Mouse (Mus musculus) brain, embryonic 14.5 days (tissue): Measurements from ENCODE around the gene Lrrc66.

Experiments
- CTCF ChIP-seq: fragments of 200-500 bp; IDR thresholded peaks from 2 replicates; pipeline ENCODE4 v1.5.1; 2012; ENCODE audit warnings: inconsistent platforms, mild to moderate bottlenecking, moderate library complexity, borderline replicate concordance; ENCODE audit not compliant: insufficient read depth, insufficient read length; ENCODE audit errors: extremely low read depth
- POLR2A ChIP-seq: fragments of 200-500 bp; IDR thresholded peaks from 2 replicates; pipeline ENCODE4 v1.6.1; 2012; ENCODE audit warnings: mild to moderate bottlenecking, inconsistent platforms, borderline replicate concordance; ENCODE audit not compliant: poor library complexity, insufficient read depth, insufficient read length, severe bottlenecking; ENCODE audit errors: extremely low read depth

GRCm38 (mm10) chr5:73641058-73641457 lies 8.7 kb upstream of the Lrrc66 start:
- TF ChIP-seq CTCF: no peak
- no peak for TF ChIP-seq POLR2A
